Mouse (Mus musculus) midbrain, embryonic 12.5 days (tissue): ENCODE measurements around the gene Il22ra1. TPM values are rescaled to one million over a fixed set of nuclear protein-coding genes. Genes with fewer than 3 reads are reported as not detected.
"Not testable (repeated sequence)": the region's sequence is repeated elsewhere in the genome, so short reads cannot be mapped to it uniquely, and the experiment has no call there.

Experiments
- ATAC-seq: fragments of 200-750 bp; cut with Nextera tagmentation; 2 replicates; pipeline ENCODE4 v1.8.0; 2017; ENCODE audit warnings: low read depth, moderate TSS enrichment, moderate library complexity; ENCODE audit not compliant: low FRiP score
- H3K27ac ChIP-seq: fragments of 300-500 bp; sonication (generic); replicated peaks from 2 replicates; pipeline ENCODE4 v1.5.1; 2016; ENCODE audit warnings: mild to moderate bottlenecking
- H3K27me3 ChIP-seq: fragments of 300-500 bp; sonication (generic); 2 replicates; pipeline ENCODE4 v1.6.1; 2016; ENCODE audit warnings: mild to moderate bottlenecking
- H3K36me3 ChIP-seq: fragments of 300-500 bp; sonication (generic); 2 replicates; pipeline ENCODE4 v1.6.1; 2016
- H3K4me1 ChIP-seq: fragments of 300-500 bp; sonication (generic); 2 replicates; pipeline ENCODE4 v1.6.1; 2016
- H3K4me2 ChIP-seq: fragments of 300-500 bp; sonication (generic); replicated peaks from 2 replicates; pipeline ENCODE4 v1.6.1; 2016; ENCODE audit warnings: mild to moderate bottlenecking, moderate library complexity
- H3K4me3 ChIP-seq: fragments of 300-500 bp; sonication (generic); 2 replicates; pipeline ENCODE4 v1.5.1; 2016; ENCODE audit warnings: mild to moderate bottlenecking
- H3K9ac ChIP-seq: fragments of 300-500 bp; sonication (generic); replicated peaks from 2 replicates; pipeline ENCODE4 v1.6.1; 2016; ENCODE audit warnings: mild to moderate bottlenecking, moderate library complexity
- H3K9me3 ChIP-seq: fragments of 300-500 bp; sonication (generic); 2 replicates; pipeline ENCODE4 v1.6.1; 2016; ENCODE audit warnings: mild to moderate bottlenecking
- WGBS: fragments of 180-500 bp; shearing (Covaris S2); methylation state at CpG from one replicate; pipeline ENCODE4 v1.1.7; 2016; 5-methylcytosine and 5-hydroxymethylcytosine counted together
- polyA plus RNA-seq: library from polyadenylated mRNA; unstranded; fragments of >200 nt; fragmentation: Nextera tagmentation; extraction: Ambion mirVana; gene quantifications from 2 replicates; pipeline ENCODE4 v1.2.1, GENCODE M21; 2016

Il22ra1 gene
- polyA plus RNA-seq, 1 experiment from 2014 or later = not detected

DNA sequence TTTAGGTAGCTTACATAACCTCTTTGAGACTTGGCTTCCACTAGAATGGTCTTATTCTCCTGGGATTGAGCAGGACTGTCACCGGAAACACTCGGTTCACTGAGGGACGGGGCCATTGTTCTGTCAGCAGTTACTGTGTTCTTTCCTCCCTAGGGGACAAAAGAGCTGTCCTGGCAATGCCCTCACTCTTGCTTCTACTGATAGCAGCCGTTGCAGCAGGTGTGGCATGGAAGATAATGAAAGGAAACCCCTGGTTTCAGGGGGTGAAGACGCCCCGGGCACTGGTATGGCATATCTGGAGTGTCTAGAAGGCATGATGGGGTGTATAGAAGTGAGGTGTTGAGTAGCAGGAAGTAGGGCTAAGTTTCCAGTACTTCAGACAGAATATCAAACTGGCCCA lies 24.0 kb upstream of the Il22ra1 start:
- no peaks in the 10 kb centered on the region for H3K9me3 ChIP-seq
- no peak overlapping the region for H3K4me3 ChIP-seq
- 46% methylated on average over 6 of the region's 6 CpGs for WGBS
- H3K36me3 ChIP-seq = no peaks in the 10 kb centered on the region
- H3K9ac ChIP-seq = no peak overlapping the region
- H3K27ac ChIP-seq = no peak overlapping the region
- no peak for ATAC-seq
- H3K4me2 ChIP-seq = no peak overlapping the region
- H3K27me3 ChIP-seq = 0 out of 2 replicates have a peak, but pooled peaks cover 11% of the 10 kb centered on the region
- H3K4me1 ChIP-seq = 0 out of 2 replicates have a peak, but pooled peaks cover 8% of the 10 kb centered on the region

- no peak overlapping the region for H3K9ac ChIP-seq
- H3K4me3 ChIP-seq = no peak overlapping the region
- no peak for ATAC-seq
- no peaks in the 10 kb centered on the region for H3K9me3 ChIP-seq
- 91% methylated on average over 6 of the region's 6 CpGs for WGBS
- H3K27me3 ChIP-seq = 0 out of 2 replicates have a peak, but pooled peaks cover 11% of the 10 kb centered on the region
- no peak overlapping the region for H3K4me2 ChIP-seq
- H3K36me3 ChIP-seq = no peaks in the 10 kb centered on the region
- 0 out of 2 replicates have a peak, but pooled peaks cover 8% of the 10 kb centered on the region for H3K4me1 ChIP-seq
- H3K27ac ChIP-seq = no peak overlapping the region
Measured at GRCm38 (mm10) chr4:135706045-135706444, 21.9 kb upstream of the Il22ra1 start.

GRCm38 (mm10) chr4:135709072-135709564 lies 18.9 kb upstream of the Il22ra1 start:
- WGBS = 12% methylated on average over 8 of the region's 8 CpGs
- ATAC-seq = peak; percentile 41; the same call in 1 of the 2 replicates
- H3K9ac ChIP-seq = no peak overlapping the region
- H3K4me2 ChIP-seq = peak overlapping the region; percentile 34
- H3K4me1 ChIP-seq = 0 out of 2 replicates have a peak, but pooled peaks cover 3% of the 10 kb centered on the region
- 0 out of 2 replicates have a peak, but pooled peaks cover 11% of the 10 kb centered on the region for H3K27me3 ChIP-seq
- H3K36me3 ChIP-seq = no peaks in the 10 kb centered on the region
- H3K9me3 ChIP-seq = no peaks in the 10 kb centered on the region
- no peak overlapping the region for H3K27ac ChIP-seq
- 0 out of 2 replicates have a peak overlapping the region, but pooled peaks have one; percentile 12 for H3K4me3 ChIP-seq

- Histone ChIP-seq H3K27me3 (0 out of 2 replicates have a peak, but pooled peaks cover 7% of the 10 kb centered on the region), H3K4me1 (no peaks in the 10 kb centered on the region), H3K4me3 (no peak overlapping the region), H3K27ac (no peak overlapping the region), H3K9ac (no peak overlapping the region), H3K4me2 (no peak overlapping the region), H3K9me3 (no peaks in the 10 kb centered on the region), H3K36me3 (no peaks in the 10 kb centered on the region)
- no peak for ATAC-seq
- WGBS = 65% methylated on average over 11 of the region's 11 CpGs
Measured at GRCm38 (mm10) chr4:135709621-135710020, 18.4 kb upstream of the Il22ra1 start.

DNA sequence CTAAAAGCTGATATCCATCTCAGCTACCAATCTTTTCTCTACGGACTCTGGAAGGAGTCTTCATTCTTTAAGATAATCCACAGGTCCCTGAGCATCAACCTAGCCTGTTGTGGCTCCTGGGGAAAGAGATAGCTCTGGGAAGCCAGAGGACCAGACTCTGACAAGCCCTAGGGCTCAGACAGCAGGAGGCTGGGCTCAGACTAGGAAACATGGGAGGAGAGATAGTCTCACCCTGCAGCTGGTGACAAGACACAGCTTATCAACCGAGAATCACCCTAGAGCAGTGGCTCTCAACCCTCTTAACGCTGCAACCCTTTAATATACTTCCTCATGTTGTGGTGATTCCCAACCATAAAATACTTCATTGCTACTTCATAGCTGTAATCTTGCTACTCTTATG lies 17.6 kb upstream of the Il22ra1 start:
- H3K4me3 ChIP-seq = no peak overlapping the region
- H3K27ac ChIP-seq = no peak overlapping the region
- WGBS = 84% methylated on average over 3 of the region's 3 CpGs
- H3K4me1 ChIP-seq = no peaks in the 10 kb centered on the region
- H3K36me3 ChIP-seq = no peaks in the 10 kb centered on the region
- no peaks in the 10 kb centered on the region for H3K9me3 ChIP-seq
- no peak for ATAC-seq
- no peaks in the 10 kb centered on the region for H3K27me3 ChIP-seq
- H3K9ac ChIP-seq = no peak overlapping the region
- no peak overlapping the region for H3K4me2 ChIP-seq

DNA sequence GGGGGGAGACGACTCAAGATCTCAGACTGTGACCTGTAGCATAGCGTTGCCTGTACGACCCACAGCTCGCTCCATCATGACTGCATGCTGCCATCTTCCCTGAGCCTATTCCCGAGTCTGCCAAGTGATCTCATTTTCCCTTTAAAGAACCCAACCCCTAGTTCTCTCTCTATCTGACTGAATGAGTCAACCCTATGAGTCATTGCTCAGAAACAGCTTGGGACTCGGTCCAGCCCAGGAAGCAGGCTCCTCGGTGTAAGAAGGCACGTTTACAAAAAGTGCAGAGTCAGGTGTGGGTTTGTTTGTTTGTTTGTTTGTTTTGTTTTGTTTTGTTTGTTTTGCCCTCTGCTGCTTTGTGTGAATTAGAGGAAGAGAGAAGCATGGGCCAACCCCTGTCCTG lies 13.2 kb upstream of the Il22ra1 start:
- Histone ChIP-seq H3K4me3 (no peak overlapping the region), H3K27ac (no peak overlapping the region), H3K36me3 (no peaks in the 10 kb centered on the region), H3K9me3 (no peaks in the 10 kb centered on the region), H3K4me1 (no peaks in the 10 kb centered on the region), H3K4me2 (no peak overlapping the region), H3K27me3 (no peaks in the 10 kb centered on the region), H3K9ac (no peak overlapping the region)
- ATAC-seq = no peak
- 91% methylated on average over 8 of the region's 8 CpGs for WGBS

GRCm38 (mm10) chr4:135716438-135716837 lies 11.5 kb upstream of the Il22ra1 start:
- WGBS = 96% methylated on average over 11 of the region's 11 CpGs
- not testable (repeated sequence) for H3K27ac ChIP-seq, H3K4me1 ChIP-seq, H3K36me3 ChIP-seq, ATAC-seq, H3K4me2 ChIP-seq, H3K9ac ChIP-seq, H3K4me3 ChIP-seq, H3K9me3 ChIP-seq, H3K27me3 ChIP-seq

- WGBS = 81% methylated on average over 17 of the region's 17 CpGs
- 0 out of 2 replicates have a peak, but pooled peaks cover 4% of the 10 kb centered on the region for H3K27me3 ChIP-seq
- H3K36me3 ChIP-seq = no peaks in the 10 kb centered on the region
- no peak for ATAC-seq
- H3K4me3 ChIP-seq = no peak overlapping the region
- no peaks in the 10 kb centered on the region for H3K4me1 ChIP-seq
- peaks cover 5% of the 10 kb centered on the region; the same call in 1 of the 2 replicates for H3K9me3 ChIP-seq
- H3K4me2 ChIP-seq = no peak overlapping the region
- no peak overlapping the region for H3K27ac ChIP-seq
- no peak overlapping the region for H3K9ac ChIP-seq
Measured at GRCm38 (mm10) chr4:135722540-135723290, 5.3 kb upstream of the Il22ra1 start.

DNA sequence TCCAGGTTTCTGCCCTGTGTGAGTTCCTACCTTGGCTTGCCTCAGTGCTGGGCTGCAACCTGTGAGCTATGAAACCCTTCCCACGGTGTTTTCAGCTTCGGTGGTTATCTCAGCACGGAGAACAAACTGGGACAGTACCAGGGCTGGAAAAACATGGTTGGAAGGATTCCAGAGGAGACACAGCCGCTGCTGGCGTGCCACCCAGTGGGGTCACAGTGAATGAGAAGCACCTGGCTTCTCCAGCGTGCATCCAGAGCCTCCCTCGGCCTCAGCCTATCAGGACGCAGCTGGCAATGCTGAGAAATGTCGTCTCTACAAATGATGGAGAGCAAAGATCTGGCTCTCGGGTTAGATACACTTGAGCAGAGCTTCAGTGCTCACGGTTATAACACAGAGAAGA lies 1.6 kb upstream of the Il22ra1 start:
- no peak overlapping the region for H3K27ac ChIP-seq
- peaks cover 14% of the 10 kb centered on the region for H3K27me3 ChIP-seq
- no peak overlapping the region for H3K9ac ChIP-seq
- no peak overlapping the region for H3K4me3 ChIP-seq
- H3K36me3 ChIP-seq = no peaks in the 10 kb centered on the region
- peaks cover 5% of the 10 kb centered on the region; the same call in 1 of the 2 replicates for H3K9me3 ChIP-seq
- WGBS = 84% methylated on average over 11 of the region's 11 CpGs
- H3K4me2 ChIP-seq = no peak overlapping the region
- no peak for ATAC-seq
- no peaks in the 10 kb centered on the region for H3K4me1 ChIP-seq

DNA sequence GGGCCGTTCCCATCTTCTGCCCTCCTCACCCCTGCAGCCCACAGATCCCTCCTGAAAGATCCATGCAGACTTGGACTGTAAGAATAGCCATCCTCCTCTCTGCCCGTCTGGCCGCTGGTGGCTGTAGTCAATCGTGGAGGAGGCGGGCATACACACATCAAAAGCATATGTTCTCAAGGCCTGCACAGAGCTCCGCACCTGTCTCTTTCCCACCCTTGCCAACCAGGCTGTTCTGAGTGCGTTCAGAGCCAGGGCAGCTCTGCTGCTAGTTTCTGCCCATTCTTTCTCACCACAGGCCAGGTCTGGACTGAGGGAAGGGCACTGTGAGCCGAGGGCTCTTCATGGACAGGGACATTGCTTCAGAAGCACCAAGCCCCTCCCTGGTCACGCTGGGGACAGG lies 2.2 kb downstream of the Il22ra1 start:
- ATAC-seq = no peak
- Histone ChIP-seq H3K27me3 (peaks cover 11% of the 10 kb centered on the region), H3K4me3 (no peak overlapping the region), H3K27ac (no peak overlapping the region), H3K9me3 (0 out of 2 replicates have a peak, but pooled peaks cover 7% of the 10 kb centered on the region), H3K4me2 (no peak overlapping the region), H3K4me1 (no peaks in the 10 kb centered on the region), H3K9ac (no peak overlapping the region), H3K36me3 (no peaks in the 10 kb centered on the region)
- WGBS = 79% methylated on average over 9 of the region's 9 CpGs

DNA sequence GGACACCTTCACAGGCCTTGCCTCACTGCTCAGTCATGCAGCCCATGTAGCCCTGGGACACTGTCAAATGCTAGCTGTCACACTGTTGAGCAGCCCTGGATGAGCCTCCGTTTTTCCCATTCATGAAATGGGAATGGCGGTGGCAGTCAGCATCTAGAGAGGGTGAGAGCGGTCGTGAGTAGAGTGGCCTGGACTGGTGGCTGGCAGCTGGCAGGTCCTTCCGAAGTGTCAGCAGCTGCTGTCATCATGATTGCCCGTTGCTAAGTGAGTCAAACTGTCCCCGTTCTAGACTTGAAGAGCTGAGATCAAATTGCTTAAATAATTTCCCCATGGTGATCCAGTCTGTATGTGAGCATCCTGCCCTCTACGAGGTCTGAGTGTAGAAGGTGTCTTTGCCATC lies 3.0 kb downstream of the Il22ra1 start:
- Histone ChIP-seq H3K4me3 (no peak overlapping the region), H3K9ac (no peak overlapping the region), H3K27me3 (peaks cover 11% of the 10 kb centered on the region), H3K4me1 (no peaks in the 10 kb centered on the region), H3K36me3 (no peaks in the 10 kb centered on the region), H3K9me3 (0 out of 2 replicates have a peak, but pooled peaks cover 7% of the 10 kb centered on the region), H3K27ac (no peak overlapping the region), H3K4me2 (no peak overlapping the region)
- 83% methylated on average over 8 of the region's 8 CpGs for WGBS
- ATAC-seq = no peak

- H3K9me3 ChIP-seq = 0 out of 2 replicates have a peak, but pooled peaks cover 7% of the 10 kb centered on the region
- no peaks in the 10 kb centered on the region for H3K36me3 ChIP-seq
- no peak overlapping the region for H3K4me2 ChIP-seq
- peaks cover 11% of the 10 kb centered on the region for H3K27me3 ChIP-seq
- 0 out of 2 replicates have a peak, but pooled peaks cover 2% of the 10 kb centered on the region for H3K4me1 ChIP-seq
- no peak overlapping the region for H3K4me3 ChIP-seq
- WGBS = 95% methylated on average over 14 of the region's 14 CpGs
- H3K9ac ChIP-seq = no peak overlapping the region
- H3K27ac ChIP-seq = no peak overlapping the region
- ATAC-seq = no peak
Measured at GRCm38 (mm10) chr4:135733901-135734300, 5.9 kb downstream of the Il22ra1 start.
